Mouse (Mus musculus) brain, embryonic 18.5 days (tissue): Measurements from ENCODE around the gene Elobl.

Experiments used
- DNase-seq: peaks from one replicate; pipeline ENCODE4 v3.0.0-alpha.2; 2012; ENCODE audit warnings: low read depth, low spot score

The Elobl gene

GRCm38 (mm10) chr11:88988956-88989355 is 22.2 kb upstream of the Elobl start:
- no peak for DNase-seq

- DNase-seq: no peak
Measured at GRCm38 (mm10) chr11:88986616-88987015, 19.9 kb upstream of the Elobl start.

- DNase-seq: no peak
Measured at GRCm38 (mm10) chr11:88981337-88981736, 14.6 kb upstream of the Elobl start.

GRCm38 (mm10) chr11:88977188-88977587 is 10.5 kb upstream of the Elobl start:
- DNase-seq: no peak

GRCm38 (mm10) chr11:88976320-88976719 is 9.6 kb upstream of the Elobl start:
- DNase-seq: no peak

- peak; percentile 90 for DNase-seq
Measured at GRCm38 (mm10) chr11:88973776-88974701, 7.3 kb upstream of the Elobl start.

GRCm38 (mm10) chr11:88970202-88970732 is 3.5 kb upstream of the Elobl start, which contains the start of gene Coil:
Coil (plus strand) TSS chr11:88970252.
- DNase-seq: no peak

- no peak for DNase-seq
Measured at GRCm38 (mm10) chr11:88958851-88959250, 7.9 kb downstream of the Elobl start.

- peak; percentile 79 for DNase-seq
Measured at GRCm38 (mm10) chr11:88955217-88955969, 11.3 kb downstream of the Elobl start, which contains the start of gene Scpep1. Scpep1 (minus strand) TSS chr11:88955465.

GRCm38 (mm10) chr11:88954803-88955202 is 11.9 kb downstream of the Elobl start:
- DNase-seq: peak; percentile 22

GRCm38 (mm10) chr11:88953582-88953981 is 13.1 kb downstream of the Elobl start:
- no peak for DNase-seq

- no peak for DNase-seq
Measured at GRCm38 (mm10) chr11:88952117-88952516, 14.6 kb downstream of the Elobl start.

GRCm38 (mm10) chr11:88951576-88951975 is 15.2 kb downstream of the Elobl start:
- no peak for DNase-seq

GRCm38 (mm10) chr11:88950640-88951250 is 16.0 kb downstream of the Elobl start:
- no peak for DNase-seq

- no peak for DNase-seq
Measured at GRCm38 (mm10) chr11:88949802-88950639, 16.7 kb downstream of the Elobl start.

- no peak for DNase-seq
Measured at GRCm38 (mm10) chr11:88948896-88949295, 17.8 kb downstream of the Elobl start.

GRCm38 (mm10) chr11:88945971-88946585 is 20.7 kb downstream of the Elobl start:
- no peak for DNase-seq

GRCm38 (mm10) chr11:88941489-88941888 is 25.2 kb downstream of the Elobl start:
- no peak for DNase-seq

GRCm38 (mm10) chr11:88939634-88940033 is 27.1 kb downstream of the Elobl start:
- DNase-seq: no peak

- DNase-seq: no peak
Measured at GRCm38 (mm10) chr11:88938770-88939169, 28.0 kb downstream of the Elobl start.
